In the genomic region with DNA sequence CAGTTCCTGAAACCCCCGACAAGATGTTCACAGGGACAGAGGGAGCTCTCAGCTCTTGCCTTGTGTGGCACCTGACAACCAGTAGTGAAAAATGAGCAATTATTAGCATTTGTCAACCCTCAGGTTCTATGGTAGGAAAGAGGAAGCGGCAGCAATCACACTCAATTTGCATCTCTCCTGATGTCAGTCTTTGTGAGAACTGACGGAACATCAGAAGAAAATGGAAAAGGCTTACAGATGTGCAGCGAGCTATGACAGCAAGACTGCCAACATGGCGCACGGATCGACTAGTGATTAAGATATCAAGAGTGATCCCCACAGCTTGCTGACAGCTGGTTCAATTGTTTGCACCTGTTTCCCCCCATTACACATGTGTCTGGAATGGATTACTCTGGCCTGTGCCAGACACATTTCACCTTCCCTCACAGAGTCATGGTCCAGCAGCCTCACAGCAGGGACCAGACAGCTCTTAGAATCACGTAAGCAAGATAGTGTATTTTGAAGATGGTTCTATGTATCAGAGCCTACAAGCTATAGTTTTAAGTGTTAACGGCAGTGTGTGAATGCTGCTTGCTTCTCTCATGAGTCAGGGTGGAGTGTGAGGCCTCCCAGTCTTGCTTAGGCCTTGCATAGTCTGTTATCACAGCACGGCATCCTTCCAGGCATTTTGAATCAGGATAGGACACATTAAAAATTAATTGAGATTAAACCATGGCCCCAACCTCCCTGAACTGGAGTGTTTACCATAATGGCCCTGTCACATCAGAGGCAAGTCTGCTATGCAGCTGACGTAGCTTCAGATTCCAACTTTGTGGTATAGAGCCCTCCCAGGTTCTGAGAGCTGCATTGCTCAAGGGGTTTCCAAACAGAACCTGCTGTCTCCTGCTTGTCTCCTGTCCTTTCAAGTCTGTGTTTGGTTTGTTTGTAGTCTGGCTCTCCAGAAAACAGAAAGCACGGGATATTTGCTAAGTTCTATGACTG, we compare ENCODE assay signal across 15 mouse cellular contexts.
DNase-seq lines count a peak whose midpoint lies in the region; ATAC-seq and TF ChIP-seq lines count a peak whose summit lies in the region.
"Had no signal": no experiment of that assay in that cellular context is flagged by ENCODE, and none has a peak within 500 bp of the region (broad histone marks: within the 10 kb centered on the region; RNA-seq: fewer than 3 reads in every experiment).

No protein-coding gene starts in this region.

- no peaks in the 10 kb centered on the region for H3K9me3 ChIP-seq in forebrain, embryonic 16.5 days (ENCODE audit: control insufficient read depth, low read length)
- H3K9me3 ChIP-seq in limb, embryonic 11.5 days (ENCODE audit: control insufficient read depth, low read length) = no peaks in the 10 kb centered on the region
- H3K9me3 ChIP-seq in midbrain, postnatal 0 days (ENCODE audit: low read length) = no peaks in the 10 kb centered on the region
- H3K9me3 ChIP-seq: embryonic facial prominence, embryonic 12.5 days; liver, embryonic 12.5 days had no signal

- H3K4me3 ChIP-seq in forebrain, embryonic 16.5 days (replicated peaks; ENCODE audit: low read length) = no peak overlapping the region
- no peak overlapping the region for H3K4me3 ChIP-seq in limb, embryonic 11.5 days (ENCODE audit: low read depth, low read length)
- H3K4me3 ChIP-seq in midbrain, postnatal 0 days (ENCODE audit: low read depth, low read length) = no peak overlapping the region
- H3K4me3 ChIP-seq: embryonic facial prominence, embryonic 12.5 days; liver, embryonic 12.5 days had no signal

- peak; percentile 63 for ATAC-seq in forebrain, embryonic 16.5 days
- ATAC-seq in limb, embryonic 11.5 days (ENCODE audit: insufficient number of reproducible peaks, low FRiP score, low TSS enrichment, low read depth) = no peak
- peak; percentile 60; the same call in 1 of the 2 replicates for ATAC-seq in midbrain, postnatal 0 days (ENCODE audit: low FRiP score)
- ATAC-seq: liver, embryonic 12.5 days had no signal

- no peak overlapping the region for H3K27ac ChIP-seq in forebrain, embryonic 16.5 days (ENCODE audit: low read length)
- no peak overlapping the region for H3K27ac ChIP-seq in limb, embryonic 11.5 days (replicated peaks; ENCODE audit: low read depth, low read length)
- H3K27ac ChIP-seq in midbrain, postnatal 0 days (ENCODE audit: low read depth, low read length) = no peak overlapping the region
- H3K27ac ChIP-seq: embryonic facial prominence, embryonic 12.5 days; kidney, postnatal 0 days; liver, embryonic 12.5 days; macrophage had no signal

- H3K27me3 ChIP-seq in forebrain, embryonic 16.5 days (replicated peaks; ENCODE audit: control insufficient read depth, insufficient read depth, low read length) = no peaks in the 10 kb centered on the region
- H3K27me3 ChIP-seq in limb, embryonic 11.5 days (ENCODE audit: control insufficient read depth, insufficient read depth, low read length) = 0 out of 2 replicates have a peak, but pooled peaks cover 6% of the 10 kb centered on the region
- H3K27me3 ChIP-seq in midbrain, postnatal 0 days (ENCODE audit: insufficient read depth, low read length) = no peaks in the 10 kb centered on the region
- H3K27me3 ChIP-seq: embryonic facial prominence, embryonic 12.5 days; liver, embryonic 12.5 days had no signal

- no peak for TF ChIP-seq CTCF in brain, embryonic 14.5 days (IDR thresholded peaks at IDR 0.05; ENCODE audit: borderline replicate concordance, extremely low read depth, insufficient read depth, insufficient read length)
- no peak for TF ChIP-seq CTCF in midbrain, postnatal 0 days (IDR thresholded peaks at IDR 0.05)

- H3K4me1 ChIP-seq in forebrain, embryonic 16.5 days (replicated peaks; ENCODE audit: control insufficient read depth, insufficient read depth, low read length) = no peaks in the 10 kb centered on the region
- H3K4me1 ChIP-seq in limb, embryonic 11.5 days (ENCODE audit: control insufficient read depth, insufficient read depth, low read length) = 0 out of 2 replicates have a peak, but pooled peaks cover 7% of the 10 kb centered on the region
- no peaks in the 10 kb centered on the region for H3K4me1 ChIP-seq in midbrain, postnatal 0 days (ENCODE audit: insufficient read depth, low read length)
- H3K4me1 ChIP-seq: liver, embryonic 12.5 days had no signal

- no peaks in the 10 kb centered on the region for H3K36me3 ChIP-seq in forebrain, embryonic 16.5 days (ENCODE audit: control insufficient read depth, insufficient read depth)
- H3K36me3 ChIP-seq in limb, embryonic 11.5 days (ENCODE audit: control insufficient read depth, insufficient read depth, low read length) = no peaks in the 10 kb centered on the region
- H3K36me3 ChIP-seq in midbrain, postnatal 0 days (ENCODE audit: insufficient read depth, low read length) = no peaks in the 10 kb centered on the region
- H3K36me3 ChIP-seq: embryonic facial prominence, embryonic 12.5 days; liver, embryonic 12.5 days had no signal

- DNase-seq in brain, embryonic 14.5 days (ENCODE audit: low read depth) = peak; percentile 60
- peak; percentile 63 for DNase-seq in limb, embryonic 11.5 days (ENCODE audit: low spot score)
- peak; percentile 22 for DNase-seq in midbrain, postnatal 0 days (ENCODE audit: low spot score)
- DNase-seq in urinary bladder, adult 2 months (ENCODE audit: low spot score) = no peak
- DNase-seq in layer of hippocampus, adult 8-10 months (ENCODE audit: low spot score in 2 of 2) = no peak
- no peak for DNase-seq in heart, adult 8-10 months (ENCODE audit: low spot score)
- no peak for DNase-seq in thymus, postnatal 10 days (ENCODE audit: low spot score in 2 of 2)
- DNase-seq: adrenal gland, postnatal 25 days; right cerebral cortex, postnatal 4 days had no signal

- WGBS in forebrain, embryonic 16.5 days = 71% methylated on average over 12 of the region's 12 CpGs
- WGBS in limb, embryonic 11.5 days = 48% methylated on average over 12 of the region's 12 CpGs
- WGBS in midbrain, postnatal 0 days = 37% methylated on average over 12 of the region's 12 CpGs

- no peak overlapping the region for H3K9ac ChIP-seq in forebrain, embryonic 16.5 days (replicated peaks; ENCODE audit: low read depth, low read length)
- H3K9ac ChIP-seq in limb, embryonic 11.5 days (ENCODE audit: low read length) = no peak overlapping the region
- H3K9ac ChIP-seq in midbrain, postnatal 0 days (replicated peaks; ENCODE audit: low read length, poor library complexity, severe bottlenecking) = no peak overlapping the region
- H3K9ac ChIP-seq: embryonic facial prominence, embryonic 12.5 days; liver, embryonic 12.5 days had no signal

- TF ChIP-seq POLR2A in brain, embryonic 14.5 days (IDR thresholded peaks at IDR 0.05; ENCODE audit: borderline replicate concordance, extremely low read depth, insufficient read depth, insufficient read length, poor library complexity, severe bottlenecking) = no peak

- no peak overlapping the region for H3K4me2 ChIP-seq in forebrain, embryonic 16.5 days (ENCODE audit: low read length)
- H3K4me2 ChIP-seq in limb, embryonic 11.5 days (ENCODE audit: low read depth, severe bottlenecking) = no peak overlapping the region
- no peak overlapping the region for H3K4me2 ChIP-seq in midbrain, postnatal 0 days (ENCODE audit: low read depth, low read length, poor library complexity, severe bottlenecking)
- H3K4me2 ChIP-seq: embryonic facial prominence, embryonic 12.5 days; heart, embryonic 11.5 days; liver, embryonic 12.5 days had no signal

Comparison
In these comparisons a context has a peak if more than half of its experiments do, and no peak if none do; other contexts are left out.
1. DNase-seq: peak in brain, embryonic 14.5 days (single experiment), limb, embryonic 11.5 days (single experiment) and midbrain, postnatal 0 days (single experiment); none in urinary bladder, adult 2 months (single experiment), layer of hippocampus, adult 8-10 months (0 of 2), heart, adult 8-10 months (single experiment) and thymus, postnatal 10 days (0 of 2).